Mouse (Mus musculus) T-helper 2 cell (primary cell): ENCODE measurements at regions not wholly inside any gene's neighbourhood (a gene's known extent, or its start where the extent isn't known, plus 50 kb on each side); places are given as distances from the start of the nearest gene placed in this dataset.

Experiments used
- in situ Hi-C: fragments of 300-600 bp; cut with MboI, MseI; formaldehyde crosslinking; loops from one replicate; pipeline ENCODE4 v1.15.1; 2025; ENCODE audit warnings: high pct_unique_total_duplicates

- in situ Hi-C loops: loop anchor here (25.0 kb wide), 5 partner anchors 598 to 1373 kb away; no protein-coding TSS in a partner anchor
Observed at GRCm38 (mm10) chr8:55114160-55114559, 159.5 kb downstream of the Gpm6a start.

GRCm38 (mm10) chr8:55116357-55116756 lies 161.7 kb downstream of the Gpm6a start:
- in situ Hi-C loops: loop anchor here (25.0 kb wide), 5 partner anchors 596 to 1371 kb away; no protein-coding TSS in a partner anchor
